ENCODE assay signal across 11 mouse cellular contexts in the genomic region with DNA sequence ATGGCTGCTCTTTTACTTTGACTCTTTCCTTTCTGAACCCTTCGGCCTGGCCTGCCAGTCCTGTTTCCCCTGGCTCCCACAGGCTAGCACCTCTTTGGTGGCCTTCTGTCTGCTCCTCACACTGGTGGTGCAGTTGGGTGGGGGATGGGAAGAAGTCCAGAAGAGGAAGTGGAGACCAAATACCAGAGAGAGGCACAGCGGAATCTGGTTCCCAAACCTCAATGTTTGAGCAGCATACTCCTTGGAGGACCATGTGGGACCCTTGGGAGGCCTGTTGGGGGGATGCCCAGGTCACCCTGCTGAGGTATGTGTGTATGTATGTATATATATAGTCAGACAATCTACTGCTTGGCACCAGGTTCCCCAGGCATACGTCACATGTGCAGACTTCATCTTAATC. TPM values are rescaled to one million over a fixed set of nuclear protein-coding genes. Genes with fewer than 3 reads are reported as not detected.
DNase-seq lines count a peak whose midpoint lies in the region; ATAC-seq and TF ChIP-seq lines count a peak whose summit lies in the region.
"Had no signal": no experiment of that assay in that cellular context is flagged by ENCODE, and none has a peak within 500 bp of the region (broad histone marks: within the 10 kb centered on the region; RNA-seq: fewer than 3 reads in every experiment).

No protein-coding gene starts in this region.

- H3K36me3 ChIP-seq in heart, adult 2 months (ENCODE audit: control insufficient read depth, insufficient read depth, low read length): peaks cover 6% of the 10 kb centered on the region; the same call in 1 of the 2 replicates
- H3K36me3 ChIP-seq in thymus, adult 2 months (ENCODE audit: control insufficient read depth, insufficient read depth, low read length): no peaks in the 10 kb centered on the region
- no peaks in the 10 kb centered on the region for H3K36me3 ChIP-seq in midbrain, embryonic 13.5 days
- H3K36me3 ChIP-seq: hindbrain, embryonic 15.5 days; limb, embryonic 15.5 days had no signal

- TF ChIP-seq POLR2A in heart, adult 2 months (IDR thresholded peaks at IDR 0.05; ENCODE audit: insufficient read depth, low read depth, low read length): no peak
- no peak for TF ChIP-seq POLR2A in thymus, adult 2 months (IDR thresholded peaks at IDR 0.05; ENCODE audit: control insufficient read depth, extremely low read depth, insufficient read depth, low read length, poor library complexity)

- TF ChIP-seq EP300 in heart, adult 2 months (IDR thresholded peaks at IDR 0.05; ENCODE audit: insufficient read depth, low read depth, low read length): no peak

- intact Hi-C loops in heart, adult 2 months (cut with DNase I): no loop called here

- no peaks in the 10 kb centered on the region for H3K27me3 ChIP-seq in heart, adult 2 months (ENCODE audit: control insufficient read depth, insufficient read depth, low read length)
- H3K27me3 ChIP-seq in thymus, adult 2 months (ENCODE audit: control insufficient read depth, insufficient read depth, low read length): no peaks in the 10 kb centered on the region
- no peaks in the 10 kb centered on the region for H3K27me3 ChIP-seq in midbrain, embryonic 13.5 days
- H3K27me3 ChIP-seq: hindbrain, embryonic 15.5 days; limb, embryonic 15.5 days had no signal

- WGBS in heart, adult 2 months: 77% methylated on average over 3 of the region's 3 CpGs
- WGBS in thymus, adult 2 months: 32% methylated on average over 3 of the region's 3 CpGs
- 87% methylated on average over 3 of the region's 3 CpGs for WGBS in midbrain, embryonic 13.5 days

- peaks cover 29% of the 10 kb centered on the region for H3K4me1 ChIP-seq in heart, adult 2 months (ENCODE audit: control insufficient read depth, insufficient read depth, low read length)
- H3K4me1 ChIP-seq in thymus, adult 2 months (replicated peaks; ENCODE audit: control insufficient read depth, insufficient read depth, low read length): peaks cover 31% of the 10 kb centered on the region
- peaks cover 14% of the 10 kb centered on the region for H3K4me1 ChIP-seq in midbrain, embryonic 13.5 days (replicated peaks)

- no peak overlapping the region for H3K4me2 ChIP-seq in midbrain, embryonic 13.5 days (replicated peaks)
- H3K4me2 ChIP-seq: hindbrain, embryonic 15.5 days; limb, embryonic 15.5 days had no signal

- no peak overlapping the region for H3K4me3 ChIP-seq in heart, adult 2 months
- no peak overlapping the region for H3K4me3 ChIP-seq in thymus, adult 2 months (ENCODE audit: control insufficient read depth, insufficient read depth, low read length)
- H3K4me3 ChIP-seq in midbrain, embryonic 13.5 days (replicated peaks): no peak overlapping the region
- H3K4me3 ChIP-seq: hindbrain, embryonic 15.5 days; limb, embryonic 15.5 days had no signal

- H3K9me3 ChIP-seq in midbrain, embryonic 13.5 days: peaks cover 5% of the 10 kb centered on the region; the same call in 1 of the 2 replicates
- H3K9me3 ChIP-seq: hindbrain, embryonic 15.5 days; limb, embryonic 15.5 days had no signal

- peak; percentile 47 to 53 for DNase-seq in heart, adult 2 months
- no peak for DNase-seq in heart, adult 9 months (ENCODE audit: low spot score in 2 of 2)
- DNase-seq in thymus, adult 2 months: peak; percentile 37
- no peak for DNase-seq in thymus, adult 18-20 months
- DNase-seq in lung, postnatal 36 days: peak; percentile 51
- no peak for DNase-seq in gastrocnemius, postnatal 25 days

- peak overlapping the region; percentile 69 for H3K27ac ChIP-seq in heart, adult 2 months
- peak overlapping the region; percentile 55; the same call in 1 of the 2 replicates for H3K27ac ChIP-seq in thymus, adult 2 months (ENCODE audit: control insufficient read depth, insufficient read depth, low read length)
- no peak overlapping the region for H3K27ac ChIP-seq in midbrain, embryonic 13.5 days
- H3K27ac ChIP-seq: hindbrain, embryonic 15.5 days; limb, embryonic 15.5 days had no signal

- H3K79me2 ChIP-seq in heart, adult 2 months (replicated peaks; ENCODE audit: control insufficient read depth, insufficient read depth, low read length): no peaks in the 10 kb centered on the region

- no peak for ATAC-seq in cerebellum, adult (ENCODE audit: insufficient number of reproducible peaks, low FRiP score, low TSS enrichment)
- ATAC-seq in midbrain, embryonic 13.5 days: no peak
- ATAC-seq: forebrain, embryonic 14.5 days had no signal

- no peak for TF ChIP-seq CTCF in heart, adult 2 months (IDR thresholded peaks at IDR 0.05)
- TF ChIP-seq CTCF in thymus, adult 2 months (IDR thresholded peaks at IDR 0.05; ENCODE audit: borderline replicate concordance, control insufficient read depth, extremely low read depth, insufficient read depth, low read length, poor library complexity): no peak

- H3K9ac ChIP-seq in heart, adult 2 months (ENCODE audit: low read depth, low read length): no peak overlapping the region
- H3K9ac ChIP-seq in midbrain, embryonic 13.5 days (replicated peaks): no peak overlapping the region
- H3K9ac ChIP-seq: hindbrain, embryonic 15.5 days; limb, embryonic 15.5 days had no signal

RNA-seq across cellular contexts. Expression of a gene that starts 21.0 kb away (rescaled TPM):
- under 1 TPM in 1 of 2 experiments, not detected in 1; 0.47 TPM for total RNA-seq in heart, adult 2 months (2021)
- 1.4 and 1.8 TPM in 2 replicates for polyA plus RNA-seq in heart, adult 2 months (2012; rRNA removed)
- polyA plus RNA-seq in thymus, adult 2 months (2012; rRNA removed): 0.86 and 0.98 TPM in 2 replicates
- not detected in 2 replicates for polyA plus RNA-seq in midbrain, embryonic 13.5 days (2015; fragmentation: Nextera tagmentation; extraction: Ambion mirVana)
- not detected for total RNA-seq in gastrocnemius, postnatal 25 days (2021)
- polyA plus RNA-seq: forebrain, embryonic 14.5 days; hindbrain, embryonic 15.5 days had no signal

RNA-seq across cellular contexts. Expression of a gene that starts 24.2 kb away (rescaled TPM):
- 10 to 100 TPM; 15.2 to 19.7 TPM for total RNA-seq in heart, adult 2 months (2021)
- 20.5 and 28.6 TPM in 2 replicates for polyA plus RNA-seq in heart, adult 2 months (2012; rRNA removed)
- 162 and 169 TPM in 2 replicates for polyA plus RNA-seq in thymus, adult 2 months (2012; rRNA removed)
- 1.5 and 2.0 TPM in 2 replicates for polyA plus RNA-seq in midbrain, embryonic 13.5 days (2015; fragmentation: Nextera tagmentation; extraction: Ambion mirVana)
- total RNA-seq in gastrocnemius, postnatal 25 days (2021): 1 to 10 TPM; 5.1 to 9.1 TPM

Comparison
In these comparisons a context has a peak if more than half of its experiments do, and no peak if none do; other contexts are left out.
1. DNase-seq: peak in heart, adult 2 months (2 of 2), thymus, adult 2 months (single experiment) and lung, postnatal 36 days (single experiment); none in heart, adult 9 months (0 of 2), thymus, adult 18-20 months (0 of 2) and gastrocnemius, postnatal 25 days (single experiment).